Mouse (Mus musculus): Measurements from ENCODE around the gene Olfr284.
A peak's percentile ranks its signal among the peaks of the same experiment; 100 is the strongest.

Gene Olfr284

DNA sequence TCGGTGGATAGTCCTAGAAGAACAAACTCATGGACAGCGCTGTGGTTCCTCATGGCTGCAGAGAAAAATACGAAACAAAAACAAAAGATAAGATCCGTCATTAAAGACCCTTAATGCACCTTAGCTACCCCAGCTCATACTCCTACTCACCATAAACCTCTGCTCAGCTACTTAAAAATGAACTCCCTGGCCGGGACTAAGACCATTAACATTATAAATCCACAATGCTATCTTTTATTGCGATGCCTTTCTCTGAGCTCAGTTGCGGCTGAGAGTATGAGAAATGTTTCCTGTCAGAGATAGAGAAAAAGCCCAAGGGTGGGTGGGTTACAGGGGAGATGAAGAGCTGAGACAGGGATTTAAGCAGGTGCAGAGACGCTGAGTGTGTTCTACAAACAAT is at the start of gene Olfr284:
Olfr284 (minus strand) TSS at position 101 of the 400 bp plus-strand sequence.
- no peak for DNase-seq (ENCODE audit: extremely low read depth, insufficient read length, low spot score)

DNA sequence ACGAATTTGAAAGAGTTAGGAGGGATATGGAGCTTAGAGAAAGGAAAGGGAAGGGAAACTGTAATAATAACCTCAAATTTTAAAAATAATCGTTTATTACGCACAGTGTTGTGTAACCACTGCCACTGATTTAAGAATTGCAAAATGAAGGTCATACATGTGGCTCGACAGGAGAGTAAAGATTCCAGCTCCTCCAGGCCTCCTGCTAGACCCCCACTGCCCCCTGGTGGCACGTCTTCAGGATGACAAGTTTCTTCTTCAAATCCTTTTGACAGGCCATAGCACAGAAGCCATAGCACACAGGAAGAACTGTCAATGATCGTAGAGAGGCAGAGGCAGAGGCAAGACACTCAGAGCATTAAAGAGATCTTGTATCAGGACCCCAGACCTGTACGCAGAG is 49.0 kb upstream of the Olfr284 start:
- peak; percentile 42 for DNase-seq (ENCODE audit: extremely low read depth, insufficient read length, low spot score)

DNA sequence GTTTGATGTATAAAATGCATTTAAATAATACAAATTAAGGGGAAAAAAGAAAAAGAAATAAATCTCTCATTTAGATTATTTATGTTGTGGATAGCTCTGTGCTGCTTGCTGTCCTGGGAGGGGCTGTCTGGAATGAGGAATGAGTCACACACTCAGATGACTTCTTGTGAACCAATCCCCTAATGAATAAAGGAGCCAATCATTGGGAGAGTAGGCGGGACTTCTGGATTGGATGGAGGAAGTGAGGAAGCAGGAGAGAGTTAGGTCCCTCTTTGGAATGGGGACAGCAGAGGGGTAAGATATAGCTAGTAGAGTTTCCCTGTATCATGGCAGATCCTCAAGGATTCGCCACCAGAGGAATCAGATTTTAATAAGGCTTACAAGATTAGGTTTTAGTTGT is 46.8 kb upstream of the Olfr284 start:
- DNase-seq (ENCODE audit: extremely low read depth, insufficient read length, low spot score): peak; percentile 16

DNA sequence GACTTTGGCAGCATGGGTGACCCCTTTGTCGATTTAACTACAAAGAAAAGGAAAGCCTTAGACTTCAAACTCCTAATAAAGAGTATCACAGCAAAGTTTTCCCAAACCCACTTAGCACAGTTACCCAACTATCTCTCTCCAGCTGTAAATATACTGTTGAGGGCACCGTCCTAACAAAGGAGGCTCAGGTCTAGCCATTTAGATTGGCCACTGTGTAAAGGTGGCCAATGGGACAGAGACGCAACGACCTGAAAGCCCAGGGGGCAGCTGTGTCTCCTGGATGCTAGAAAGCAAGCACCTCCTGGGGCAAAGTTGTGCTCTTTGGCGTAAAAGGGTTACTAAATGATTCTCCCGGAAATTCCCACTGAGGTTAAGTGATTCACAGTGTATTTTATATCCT is 40.1 kb upstream of the Olfr284 start, which contains the start of gene Olfr283:
Olfr283 (minus strand) TSS at position 101 of the 400 bp plus-strand sequence.
- DNase-seq (ENCODE audit: extremely low read depth, insufficient read length, low spot score): no peak

DNA sequence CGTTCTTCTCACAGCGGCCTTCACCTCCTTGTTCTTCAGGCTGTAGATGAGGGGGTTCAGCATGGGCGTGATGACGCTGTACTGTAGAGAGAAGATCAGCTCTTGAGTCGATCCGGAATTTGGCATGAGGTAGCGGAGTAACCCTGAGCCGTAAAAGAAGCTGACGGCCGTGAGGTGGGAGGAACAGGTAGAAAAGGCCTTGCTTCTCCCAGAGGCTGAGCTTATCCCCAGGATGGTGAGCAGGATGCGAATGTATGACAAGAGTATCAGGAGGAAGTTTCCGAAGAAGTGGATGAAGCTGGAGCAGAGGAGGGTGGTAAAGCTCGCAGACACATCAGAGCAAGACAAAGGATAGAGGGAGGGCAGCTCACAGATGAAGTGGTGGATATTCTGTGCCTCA is 37.4 kb upstream of the Olfr284 start:
- DNase-seq (ENCODE audit: extremely low read depth, insufficient read length, low spot score): no peak

DNA sequence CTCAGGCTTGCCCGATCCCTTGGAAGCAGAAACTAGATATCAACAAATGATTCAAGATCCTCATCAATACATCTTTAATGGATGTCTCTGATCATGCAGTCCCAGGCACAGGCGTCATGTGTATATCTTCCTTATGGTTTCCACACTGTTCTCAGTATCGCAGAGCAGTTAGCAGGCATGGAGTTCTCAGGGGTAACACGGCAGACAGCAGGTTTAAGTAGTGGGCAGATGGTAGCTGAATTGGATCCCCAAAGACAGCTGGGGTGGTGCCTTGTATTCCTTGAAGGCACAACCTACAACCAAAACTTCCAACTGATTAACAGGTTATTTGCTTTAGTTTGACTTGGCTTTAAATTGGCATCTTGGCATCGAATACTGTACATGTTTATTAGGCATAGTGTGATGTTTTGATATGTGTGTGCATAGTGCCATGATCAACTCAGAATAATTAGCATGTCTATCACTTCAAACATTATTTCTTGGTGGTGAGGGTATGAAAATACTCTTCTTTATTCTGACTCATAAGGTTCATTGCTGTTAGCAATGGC is 23.5 kb downstream of the Olfr284 start, which contains the start of gene Olfr285:
Olfr285 (minus strand) TSS at position 177 of the 548 bp plus-strand sequence.
- DNase-seq (ENCODE audit: extremely low read depth, insufficient read length, low spot score): no peak

DNA sequence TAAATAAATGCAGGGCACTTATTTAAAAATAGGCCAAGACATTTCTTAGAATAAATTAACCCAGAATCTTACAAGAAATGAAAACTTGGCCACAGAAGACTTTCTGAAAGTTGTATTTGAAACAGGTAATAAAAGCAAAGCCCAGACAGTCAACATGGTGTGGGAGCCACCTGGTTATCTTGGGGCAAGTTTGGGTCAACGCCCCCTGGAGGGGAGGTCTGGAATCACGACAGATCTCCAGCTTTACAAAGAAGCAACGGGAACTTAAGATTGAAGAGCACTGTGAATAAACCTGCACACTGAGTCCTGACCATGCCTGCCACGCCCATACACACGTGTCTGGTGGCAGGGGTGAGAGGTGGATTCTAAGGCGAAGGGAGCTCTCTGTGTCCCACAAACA is 25.1 kb downstream of the Olfr284 start:
- no peak for DNase-seq (ENCODE audit: extremely low read depth, insufficient read length, low spot score)

DNA sequence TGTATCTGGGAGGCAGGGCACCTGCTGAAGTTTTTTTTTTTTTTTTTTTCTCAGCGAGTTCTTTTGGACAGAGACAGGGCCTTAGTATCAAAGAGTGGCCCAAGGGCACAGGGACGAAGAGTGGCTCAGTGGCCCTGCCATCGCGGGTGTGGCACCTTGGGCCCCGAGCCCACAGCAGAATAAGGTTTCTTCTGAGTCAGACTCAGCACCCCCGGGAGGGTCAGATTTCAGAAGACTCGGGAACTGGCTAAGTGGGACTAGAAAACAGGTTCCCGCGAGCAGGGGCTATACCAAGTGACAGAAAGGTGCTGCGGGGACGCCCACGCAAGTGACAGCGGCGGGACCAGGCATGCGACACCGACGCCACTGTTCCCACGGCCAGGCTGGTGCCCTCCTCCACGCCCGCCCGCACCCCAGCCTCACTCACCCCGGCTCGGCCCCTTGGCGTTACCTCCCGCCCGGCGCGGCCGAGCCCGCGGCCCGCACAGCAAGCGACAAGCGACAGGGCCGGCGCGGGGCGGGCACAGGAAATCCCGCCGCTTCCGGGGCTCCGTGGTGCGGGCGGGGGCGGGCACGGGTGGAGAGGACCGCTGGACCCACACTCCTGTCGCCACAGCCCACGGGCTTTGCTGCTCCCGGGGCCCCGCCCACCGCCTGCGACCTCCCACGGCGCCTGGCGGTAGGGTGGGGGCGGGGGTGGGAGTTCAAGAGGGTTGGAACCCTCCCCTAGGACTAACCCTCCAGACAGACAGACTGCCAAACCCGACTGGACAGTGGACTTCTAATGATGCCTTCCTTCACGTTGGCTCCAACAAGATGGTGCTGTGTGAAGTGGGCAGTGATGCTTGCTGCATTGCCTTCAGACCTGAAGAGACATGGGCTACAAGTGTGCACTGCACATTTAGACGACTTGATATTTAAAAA is 44.9 kb downstream of the Olfr284 start, which contains the start of gene Zfp641:
Zfp641 (minus strand) TSS at position 534 of the 924 bp plus-strand sequence.
- no peak for DNase-seq (ENCODE audit: extremely low read depth, insufficient read length, low spot score)

DNA sequence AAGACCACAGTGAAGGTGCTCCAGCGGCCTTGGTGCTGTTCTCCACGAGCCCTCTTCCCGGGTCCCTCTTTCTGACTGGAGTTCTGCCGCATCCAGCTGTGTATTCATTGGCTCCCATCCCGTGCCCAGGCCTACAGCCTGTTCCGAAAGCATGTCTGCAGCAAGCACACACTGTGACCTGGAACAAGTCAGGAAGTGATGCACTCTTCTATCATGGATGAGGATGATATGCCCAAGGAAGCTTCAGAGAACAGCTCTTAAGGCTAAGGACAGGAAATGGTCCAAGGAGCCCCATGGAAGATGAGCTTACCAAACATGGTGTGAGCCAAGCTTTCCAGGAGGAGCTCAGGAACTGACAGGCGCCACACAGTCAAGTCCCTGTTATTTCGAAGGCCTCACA is 47.1 kb downstream of the Olfr284 start:
- no peak for DNase-seq (ENCODE audit: extremely low read depth, insufficient read length, low spot score)

All from 3134 (cell line).